ENCODE assay signal across 24 mouse cellular contexts in the genomic region with DNA sequence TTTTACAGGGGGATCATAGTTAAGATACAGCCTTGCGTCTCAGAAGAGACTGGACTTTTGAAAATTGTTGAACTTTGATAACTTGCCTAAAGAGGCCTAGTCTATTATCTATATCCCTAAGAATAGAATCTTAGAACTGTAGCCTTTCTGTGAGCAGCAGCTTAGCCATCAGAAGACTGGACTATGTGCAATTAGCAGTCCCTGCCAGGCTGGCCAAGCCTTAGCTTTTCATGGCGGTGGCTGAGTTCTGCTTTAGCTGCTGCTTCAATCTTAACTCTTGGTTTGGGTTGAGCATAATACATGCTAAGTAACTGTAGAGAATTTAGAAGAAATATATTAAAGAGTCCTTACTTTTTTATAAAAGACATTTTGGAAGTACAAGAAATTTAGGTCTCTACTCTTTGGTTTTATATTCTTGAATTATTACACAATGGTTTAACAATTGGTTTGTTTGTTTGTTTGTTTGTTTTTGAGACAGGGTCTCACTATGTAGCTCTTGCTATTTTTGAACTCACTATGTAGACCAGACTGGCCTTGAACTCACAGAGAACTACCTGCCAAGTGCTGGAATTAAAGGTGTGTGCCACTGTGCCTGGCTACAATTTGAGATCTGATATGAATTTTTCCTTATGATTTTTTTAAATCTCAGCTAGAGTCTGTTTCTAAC.
DNase-seq lines count a peak whose midpoint lies in the region; ATAC-seq and TF ChIP-seq lines count a peak whose summit lies in the region.
"Had no signal": no experiment of that assay in that cellular context is flagged by ENCODE, and none has a peak within 500 bp of the region (broad histone marks: within the 10 kb centered on the region; RNA-seq: fewer than 3 reads in every experiment).

No protein-coding gene starts in this region.

- H3K36me3 ChIP-seq in forebrain, embryonic 10.5 days (replicated peaks), result no peaks in the 10 kb centered on the region
- H3K36me3 ChIP-seq in forebrain, postnatal 0 days (ENCODE audit: insufficient read depth), result no peaks in the 10 kb centered on the region
- H3K36me3 ChIP-seq in forebrain, embryonic 14.5 days (ENCODE audit: control insufficient read depth, insufficient read depth, low read length), result no peaks in the 10 kb centered on the region
- no peaks in the 10 kb centered on the region for H3K36me3 ChIP-seq in intestine, postnatal 0 days (ENCODE audit: control insufficient read depth, insufficient read depth)
- H3K36me3 ChIP-seq: heart, embryonic 10.5 days; heart, embryonic 13.5 days had no signal

- WGBS in forebrain, embryonic 10.5 days, result 39% methylated on average over 2 of the region's 2 CpGs
- WGBS in forebrain, postnatal 0 days, result 37% methylated on average over 2 of the region's 2 CpGs
- WGBS in forebrain, embryonic 14.5 days, result 14% methylated on average over 2 of the region's 2 CpGs
- WGBS in intestine, postnatal 0 days, result 98% methylated on average over 2 of the region's 2 CpGs

- no peak for ATAC-seq in forebrain, postnatal 0 days
- ATAC-seq in forebrain, embryonic 14.5 days, result peak; percentile 60
- ATAC-seq in intestine, postnatal 0 days, result no peak
- ATAC-seq: activated CD4-positive, CD25-positive, alpha-beta regulatory T cell, adult 4 months; hindbrain, postnatal 0 days; inflammation-experienced regulatory T-cells, adult 6 months had no signal

- peaks cover 44% of the 10 kb centered on the region for H3K4me1 ChIP-seq in forebrain, embryonic 10.5 days
- H3K4me1 ChIP-seq in forebrain, postnatal 0 days (ENCODE audit: insufficient read depth), result no peaks in the 10 kb centered on the region
- H3K4me1 ChIP-seq in forebrain, embryonic 14.5 days (ENCODE audit: control insufficient read depth, insufficient read depth, low read length), result peaks cover 10% of the 10 kb centered on the region; the same call in 1 of the 2 replicates
- H3K4me1 ChIP-seq in intestine, postnatal 0 days (replicated peaks; ENCODE audit: control insufficient read depth, insufficient read depth, low read length), result no peaks in the 10 kb centered on the region
- H3K4me1 ChIP-seq: heart, embryonic 13.5 days had no signal

- H3K9me3 ChIP-seq in forebrain, embryonic 10.5 days, result no peaks in the 10 kb centered on the region
- no peaks in the 10 kb centered on the region for H3K9me3 ChIP-seq in forebrain, postnatal 0 days (ENCODE audit: low read length)
- H3K9me3 ChIP-seq in forebrain, embryonic 14.5 days (replicated peaks; ENCODE audit: control insufficient read depth, low read length), result no peaks in the 10 kb centered on the region
- no peaks in the 10 kb centered on the region for H3K9me3 ChIP-seq in intestine, postnatal 0 days (ENCODE audit: control insufficient read depth)
- H3K9me3 ChIP-seq: heart, embryonic 10.5 days; heart, embryonic 13.5 days had no signal

- no peak for TF ChIP-seq CTCF in forebrain, postnatal 0 days (IDR thresholded peaks at IDR 0.05; ENCODE audit: low read depth)
- TF ChIP-seq CTCF in intestine, postnatal 0 days (IDR thresholded peaks at IDR 0.05; ENCODE audit: low read depth), result no peak

- no peak for DNase-seq in forebrain, embryonic 10.5 days (ENCODE audit: extremely low spot score, low spot score)
- DNase-seq in forebrain, postnatal 0 days, result no peak
- DNase-seq in retina, embryonic 14.5 days (ENCODE audit: low spot score), result peak; percentile 26
- DNase-seq in retina, postnatal 1 day, result no peak
- peak; percentile 58 for DNase-seq in forebrain, embryonic 14.5 days (ENCODE audit: low spot score)
- DNase-seq in right cerebral cortex, postnatal 14 days, result no peak
- no peak for DNase-seq in right cerebral cortex, postnatal 4 days
- DNase-seq: adrenal gland, adult 8-10 months; adrenal gland, postnatal 25 days; cerebellum, adult 18-20 months; cerebellum, adult 9-10 months; cerebellum, postnatal 14 days; gastrocnemius, postnatal 10 days; gastrocnemius, postnatal 36 days; heart, adult 2 months; heart, postnatal 14 days; heart, postnatal 4 days had no signal

- no peak overlapping the region for H3K4me2 ChIP-seq in forebrain, postnatal 0 days (ENCODE audit: low read depth)
- no peak overlapping the region for H3K4me2 ChIP-seq in forebrain, embryonic 14.5 days (ENCODE audit: low read length)
- H3K4me2 ChIP-seq in intestine, postnatal 0 days (replicated peaks; ENCODE audit: low read depth), result no peak overlapping the region
- H3K4me2 ChIP-seq: heart, embryonic 13.5 days; hindbrain, embryonic 14.5 days had no signal

- H3K27me3 ChIP-seq in forebrain, embryonic 10.5 days (ENCODE audit: poor library complexity, severe bottlenecking), result no peaks in the 10 kb centered on the region
- no peaks in the 10 kb centered on the region for H3K27me3 ChIP-seq in forebrain, postnatal 0 days (ENCODE audit: insufficient read depth, low read length)
- H3K27me3 ChIP-seq in forebrain, embryonic 14.5 days (replicated peaks; ENCODE audit: control insufficient read depth, insufficient read depth, low read length), result no peaks in the 10 kb centered on the region
- H3K27me3 ChIP-seq in intestine, postnatal 0 days (replicated peaks; ENCODE audit: control insufficient read depth, insufficient read depth, low read length), result no peaks in the 10 kb centered on the region
- H3K27me3 ChIP-seq: heart, embryonic 13.5 days had no signal

- peak overlapping the region; percentile 80 for H3K27ac ChIP-seq in forebrain, embryonic 10.5 days
- no peak overlapping the region for H3K27ac ChIP-seq in forebrain, postnatal 0 days (ENCODE audit: low read depth, low read length)
- H3K27ac ChIP-seq in forebrain, embryonic 14.5 days (ENCODE audit: low read depth, low read length), result peak overlapping the region; percentile 49; the same call in 1 of the 2 replicates
- no peak overlapping the region for H3K27ac ChIP-seq in intestine, postnatal 0 days (ENCODE audit: low read depth, low read length)
- H3K27ac ChIP-seq: heart, adult 2 months; heart, embryonic 10.5 days; heart, embryonic 13.5 days; hindbrain, embryonic 14.5 days; hindbrain, postnatal 0 days had no signal

- no peak overlapping the region for H3K9ac ChIP-seq in forebrain, postnatal 0 days
- no peak overlapping the region for H3K9ac ChIP-seq in forebrain, embryonic 14.5 days (ENCODE audit: low read length)
- H3K9ac ChIP-seq in intestine, postnatal 0 days (ENCODE audit: low read depth, low read length), result no peak overlapping the region
- H3K9ac ChIP-seq: heart, embryonic 13.5 days; hindbrain, embryonic 14.5 days had no signal

- H3K4me3 ChIP-seq in forebrain, embryonic 10.5 days, result no peak overlapping the region
- H3K4me3 ChIP-seq in forebrain, postnatal 0 days (ENCODE audit: low read depth, low read length), result no peak overlapping the region
- H3K4me3 ChIP-seq in forebrain, embryonic 14.5 days (ENCODE audit: low read depth, low read length), result no peak overlapping the region
- no peak overlapping the region for H3K4me3 ChIP-seq in intestine, postnatal 0 days (ENCODE audit: low read depth, low read length)
- H3K4me3 ChIP-seq: heart, adult 2 months; heart, embryonic 10.5 days; heart, embryonic 13.5 days had no signal

Comparison
In these comparisons a context has a peak if more than half of its experiments do, and no peak if none do; other contexts are left out.
1. DNase-seq: peak in retina, embryonic 14.5 days (single experiment) and forebrain, embryonic 14.5 days (single experiment); none in forebrain, embryonic 10.5 days (single experiment), forebrain, postnatal 0 days (single experiment), retina, postnatal 1 day (single experiment), right cerebral cortex, postnatal 14 days (single experiment) and right cerebral cortex, postnatal 4 days (single experiment).
2. H3K27ac ChIP-seq: peak in forebrain, embryonic 10.5 days (single experiment) and forebrain, embryonic 14.5 days (single experiment); none in forebrain, postnatal 0 days (single experiment) and intestine, postnatal 0 days (single experiment).